ENCODE assay signal across 7 mouse cellular contexts in the genomic region with DNA sequence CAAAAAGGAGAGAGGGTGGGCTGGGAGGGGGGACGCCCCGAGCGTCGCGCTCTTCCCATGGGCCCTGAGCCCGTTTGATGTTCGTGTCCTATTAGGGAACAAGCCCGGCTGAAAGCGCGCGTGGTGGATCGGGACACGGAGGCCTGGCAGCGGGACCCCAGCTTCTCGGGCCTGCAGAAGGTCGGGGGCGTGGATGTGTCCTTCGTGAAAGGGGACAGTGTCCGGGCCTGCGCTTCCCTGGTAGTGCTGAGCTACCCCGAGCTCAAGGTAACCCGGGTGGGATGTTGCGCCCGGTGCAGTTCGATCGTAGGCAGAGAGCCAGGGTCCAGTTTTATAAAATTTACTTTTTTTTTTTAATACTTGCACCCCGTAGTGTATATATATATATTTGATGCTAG. TPM values are rescaled to one million over a fixed set of nuclear protein-coding genes. Genes with fewer than 3 reads are reported as not detected.
DNase-seq lines count a peak whose midpoint lies in the region; ATAC-seq and TF ChIP-seq lines count a peak whose summit lies in the region.

No protein-coding gene starts in this region.

- TF ChIP-seq CTCF in lung, postnatal 0 days (IDR thresholded peaks at IDR 0.05) = no peak
- no peak for TF ChIP-seq CTCF in olfactory bulb, adult 2 months (IDR thresholded peaks at IDR 0.05; ENCODE audit: insufficient read depth, low read depth, low read length)

- DNase-seq in lung, postnatal 0 days (ENCODE audit: low spot score) = no peak
- DNase-seq in lung, postnatal 4 days = no peak
- DNase-seq in forebrain, embryonic 10.5 days (ENCODE audit: extremely low spot score, low spot score) = no peak
- no peak for DNase-seq in limb, embryonic 10.5 days (ENCODE audit: low spot score)
- DNase-seq in kidney, postnatal 36 days = no peak

- no peaks in the 10 kb centered on the region for H3K27me3 ChIP-seq in lung, postnatal 0 days (replicated peaks; ENCODE audit: insufficient read depth, low read length)
- peaks cover 14% of the 10 kb centered on the region for H3K27me3 ChIP-seq in forebrain, embryonic 10.5 days (ENCODE audit: poor library complexity, severe bottlenecking)
- H3K27me3 ChIP-seq in limb, embryonic 10.5 days (ENCODE audit: low read depth, poor library complexity, severe bottlenecking) = no peaks in the 10 kb centered on the region

- peak overlapping the region; percentile 76 for H3K9ac ChIP-seq in lung, postnatal 0 days (replicated peaks; ENCODE audit: low read depth)

- H3K9me3 ChIP-seq in lung, postnatal 0 days (ENCODE audit: low read length) = no peaks in the 10 kb centered on the region
- no peaks in the 10 kb centered on the region for H3K9me3 ChIP-seq in forebrain, embryonic 10.5 days
- no peaks in the 10 kb centered on the region for H3K9me3 ChIP-seq in limb, embryonic 10.5 days (replicated peaks)

- H3K36me3 ChIP-seq in lung, postnatal 0 days (ENCODE audit: insufficient read depth, low read length) = peaks cover 10% of the 10 kb centered on the region; the same call in 1 of the 2 replicates
- peaks cover 22% of the 10 kb centered on the region for H3K36me3 ChIP-seq in forebrain, embryonic 10.5 days (replicated peaks)
- peaks cover 29% of the 10 kb centered on the region for H3K36me3 ChIP-seq in limb, embryonic 10.5 days

- H3K4me3 ChIP-seq in lung, postnatal 0 days (ENCODE audit: low read depth, low read length) = peak overlapping the region; percentile 63
- peak overlapping the region; percentile 88 for H3K4me3 ChIP-seq in forebrain, embryonic 10.5 days
- H3K4me3 ChIP-seq in limb, embryonic 10.5 days = peak overlapping the region; percentile 76
- H3K4me3 ChIP-seq in olfactory bulb, adult 2 months (ENCODE audit: insufficient read depth, low read depth, low read length) = peak overlapping the region; percentile 97

- H3K4me1 ChIP-seq in lung, postnatal 0 days (ENCODE audit: insufficient read depth, low read depth, low read length) = peaks cover 7% of the 10 kb centered on the region
- H3K4me1 ChIP-seq in forebrain, embryonic 10.5 days = peaks cover 31% of the 10 kb centered on the region
- H3K4me1 ChIP-seq in limb, embryonic 10.5 days = peaks cover 32% of the 10 kb centered on the region
- peaks cover 7% of the 10 kb centered on the region for H3K4me1 ChIP-seq in olfactory bulb, adult 2 months (ENCODE audit: control insufficient read depth, insufficient read depth, low read length)

- H3K27ac ChIP-seq in lung, postnatal 0 days (ENCODE audit: low read length) = peak overlapping the region; percentile 84
- H3K27ac ChIP-seq in forebrain, embryonic 10.5 days = peak overlapping the region; percentile 95
- H3K27ac ChIP-seq in limb, embryonic 10.5 days = peak overlapping the region; percentile 96
- no peak overlapping the region for H3K27ac ChIP-seq in olfactory bulb, adult 2 months (ENCODE audit: insufficient read depth, low read depth, low read length)

- ATAC-seq in lung, postnatal 0 days = no peak
- ATAC-seq in megakaryocyte-erythroid progenitor cell, adult 5-6 weeks (replicated peaks; ENCODE audit: low FRiP score, low TSS enrichment, poor library complexity, severe bottlenecking) = no peak

- TF ChIP-seq EP300 in lung, postnatal 0 days (IDR thresholded peaks at IDR 0.05) = no peak

- peak overlapping the region; percentile 94 for H3K4me2 ChIP-seq in lung, postnatal 0 days (replicated peaks; ENCODE audit: low read depth, low read length)

- WGBS in lung, postnatal 0 days = 4% methylated on average over 27 of the region's 27 CpGs
- WGBS in forebrain, embryonic 10.5 days = 7% methylated on average over 27 of the region's 27 CpGs
- WGBS in limb, embryonic 10.5 days = 6% methylated on average over 27 of the region's 27 CpGs
- 2% methylated on average over 27 of the region's 27 CpGs for WGBS in olfactory bulb, adult 2 months

- TF ChIP-seq POLR2A in olfactory bulb, adult 2 months (IDR thresholded peaks at IDR 0.05; ENCODE audit: insufficient read depth, low read depth, low read length) = no peak

RNA-seq across cellular contexts. Expression of a gene that starts 0.5 kb away (rescaled TPM):
- polyA plus RNA-seq in lung, postnatal 0 days (2015; fragmentation: Nextera tagmentation; extraction: Ambion mirVana) = 10.2 and 10.3 TPM in 2 replicates
- 24.0 and 24.5 TPM in 2 replicates for polyA plus RNA-seq in forebrain, embryonic 10.5 days (2016; fragmentation: Nextera tagmentation; extraction: Ambion mirVana)
- polyA plus RNA-seq in limb, embryonic 10.5 days (2016; fragmentation: Nextera tagmentation; extraction: Ambion mirVana) = 22.7 and 27.2 TPM in 2 replicates
- not detected in 2 replicates for polyA plus RNA-seq in olfactory bulb, adult 2 months (2012; ENCODE audit: insufficient read depth, insufficient read length, low replicate concordance, missing spikeins)
- total RNA-seq in megakaryocyte-erythroid progenitor cell, adult 5-6 weeks (2014; fragmentation: Nextera tagmentation) = 10.5 and 14.2 TPM in 2 replicates
- 19.8 and 20.0 TPM in 2 replicates for total RNA-seq in megakaryocyte-erythroid progenitor cell, adult 5-6 weeks (2017)

RNA-seq across cellular contexts. Expression of a gene that starts 55.9 kb away (rescaled TPM):
- polyA plus RNA-seq in lung, postnatal 0 days (2015; fragmentation: Nextera tagmentation; extraction: Ambion mirVana) = 1.7 and 2.1 TPM in 2 replicates
- 1.4 and 1.7 TPM in 2 replicates for polyA plus RNA-seq in forebrain, embryonic 10.5 days (2016; fragmentation: Nextera tagmentation; extraction: Ambion mirVana)
- polyA plus RNA-seq in limb, embryonic 10.5 days (2016; fragmentation: Nextera tagmentation; extraction: Ambion mirVana) = 0.25 and 0.36 TPM in 2 replicates
- not detected in 2 replicates for polyA plus RNA-seq in olfactory bulb, adult 2 months (2012; ENCODE audit: insufficient read depth, insufficient read length, low replicate concordance, missing spikeins)
- not detected in 2 replicates for total RNA-seq in megakaryocyte-erythroid progenitor cell, adult 5-6 weeks (2014; fragmentation: Nextera tagmentation)
- not detected in 2 replicates for total RNA-seq in megakaryocyte-erythroid progenitor cell, adult 5-6 weeks (2017)
